Mouse (Mus musculus): Measurements from ENCODE around the gene Wasf3.

The Wasf3 gene

DNA sequence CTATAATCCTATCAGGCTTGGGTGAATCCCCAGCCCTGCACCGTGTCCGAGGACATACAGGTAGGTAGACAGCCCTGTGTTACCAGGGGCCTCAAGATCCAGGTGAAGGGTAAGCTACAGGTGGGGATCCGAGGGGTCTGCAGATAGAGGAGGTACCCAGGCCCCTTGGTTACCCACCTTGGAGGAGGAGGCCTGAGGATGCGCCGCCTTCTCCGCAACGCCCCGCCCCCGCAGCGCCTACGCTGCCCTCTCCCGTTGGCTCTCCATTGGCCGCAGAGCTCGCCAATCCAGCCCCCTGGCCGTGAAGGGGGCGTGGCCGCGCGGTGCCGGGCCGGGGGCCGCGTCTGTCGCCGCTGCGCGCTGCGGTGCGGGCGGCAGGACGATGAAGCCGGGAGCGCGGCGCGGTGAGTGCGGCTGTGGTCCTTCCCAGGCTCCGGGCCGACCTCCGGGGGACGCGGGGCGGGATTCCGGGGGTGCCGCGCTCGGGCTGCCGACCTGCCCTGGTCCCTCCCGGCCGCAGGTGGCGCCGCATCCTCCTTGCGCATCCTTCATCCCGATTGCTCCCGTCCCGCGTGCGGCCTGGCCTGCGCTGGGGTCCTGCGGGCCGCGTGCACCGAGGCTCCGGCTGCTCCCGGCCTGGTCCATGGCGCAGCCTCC, at the start of gene Wasf3:
Gene Wasf3 (plus strand): TSS at position 51 of the 657 bp plus-strand sequence.
- DNase-seq (ENCODE audit: low read depth, low spot score): no peak
- no peaks in the 10 kb centered on the region for H3K36me3 ChIP-seq (ENCODE audit: control insufficient read depth, insufficient read depth, low read length, poor library complexity, severe bottlenecking)
- H3K27me3 ChIP-seq (ENCODE audit: control insufficient read depth, insufficient read depth, low read length, poor library complexity, severe bottlenecking): no peaks in the 10 kb centered on the region

DNA sequence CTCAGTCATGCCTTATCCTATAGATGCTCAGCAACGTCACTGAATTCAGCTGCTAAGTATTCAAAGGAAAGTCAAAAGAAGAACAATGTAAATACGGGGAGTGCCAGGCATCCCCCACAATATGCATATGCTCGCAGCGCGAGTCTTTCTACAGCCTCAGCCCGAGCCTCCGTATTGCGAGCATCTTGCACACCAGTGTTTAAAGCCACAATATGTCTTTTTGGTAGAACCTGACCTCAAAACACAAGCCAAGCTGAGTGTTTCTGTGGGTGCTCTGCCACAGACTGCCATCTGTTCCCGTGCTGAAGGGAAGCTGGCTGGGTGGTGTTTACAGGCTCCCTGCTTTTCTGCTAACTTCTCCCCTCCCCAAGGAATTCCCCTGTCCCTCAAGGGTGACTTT, 46.7 kb upstream of the Wasf3 start:
- no peaks in the 10 kb centered on the region for H3K36me3 ChIP-seq (ENCODE audit: control insufficient read depth, insufficient read depth, low read length, poor library complexity, severe bottlenecking)
- no peaks in the 10 kb centered on the region for H3K27me3 ChIP-seq (ENCODE audit: control insufficient read depth, insufficient read depth, low read length, poor library complexity, severe bottlenecking)
- DNase-seq (ENCODE audit: low read depth, low spot score): no peak

DNA sequence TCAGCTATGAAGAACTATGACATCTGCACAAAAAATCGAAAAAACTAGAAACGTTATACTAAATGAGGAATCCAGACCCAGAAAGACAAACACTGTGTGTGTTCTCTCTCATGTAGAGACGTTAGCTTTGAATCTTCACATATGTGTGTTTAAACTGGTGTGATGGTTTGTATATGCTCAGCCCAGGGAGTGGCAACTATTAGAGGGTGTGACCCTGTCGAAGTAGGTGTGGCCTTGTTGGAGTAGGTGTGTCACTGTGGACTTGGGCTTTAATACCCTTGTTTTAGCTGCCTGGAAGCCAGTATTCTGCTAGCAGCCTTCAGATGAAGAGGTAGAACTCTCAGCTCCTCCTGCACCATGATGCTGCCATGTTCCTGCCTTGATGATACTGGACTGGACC, 44.7 kb upstream of the Wasf3 start:
- no peak for DNase-seq (ENCODE audit: low read depth, low spot score)
- H3K27me3 ChIP-seq (ENCODE audit: control insufficient read depth, insufficient read depth, low read length, poor library complexity, severe bottlenecking): no peaks in the 10 kb centered on the region
- H3K36me3 ChIP-seq (ENCODE audit: control insufficient read depth, insufficient read depth, low read length, poor library complexity, severe bottlenecking): no peaks in the 10 kb centered on the region

DNA sequence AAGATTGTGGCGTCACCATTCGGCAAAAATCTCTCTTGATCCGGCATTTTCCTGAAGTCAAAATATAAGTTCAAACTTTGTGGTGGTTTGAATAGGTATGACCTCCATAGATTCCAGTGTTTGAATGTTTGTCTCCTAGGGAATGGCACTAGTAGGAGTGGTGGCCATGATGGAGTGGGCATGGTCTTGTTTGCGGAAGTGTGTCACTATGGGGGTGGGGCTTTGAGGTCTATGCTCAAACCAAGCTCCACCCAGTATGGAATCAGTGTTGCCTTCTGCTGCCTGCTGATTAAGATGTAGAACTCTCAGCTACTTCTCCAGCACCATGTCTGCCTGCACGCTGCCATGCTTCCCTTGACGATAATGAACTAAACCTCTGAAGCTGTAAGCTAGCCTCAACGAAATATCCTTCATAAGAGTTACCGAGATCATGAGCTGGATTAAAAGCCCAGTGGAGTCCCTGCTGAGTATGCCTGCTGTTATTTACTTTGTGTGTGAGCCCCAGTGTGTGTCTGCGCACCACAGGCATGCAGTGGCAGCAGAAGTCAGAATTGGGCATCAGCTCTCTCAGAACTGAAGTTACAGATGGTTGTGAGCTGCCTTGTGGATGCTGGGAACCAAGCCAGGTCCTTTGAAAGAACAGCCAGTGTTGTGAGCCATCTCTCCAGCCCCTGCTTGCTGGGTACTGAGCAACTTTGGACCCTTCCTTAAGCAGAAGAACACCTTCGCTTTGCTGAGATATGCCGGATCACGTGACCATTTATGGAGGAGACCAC, 39.7 kb upstream of the Wasf3 start:
- no peaks in the 10 kb centered on the region for H3K36me3 ChIP-seq (ENCODE audit: control insufficient read depth, insufficient read depth, low read length, poor library complexity, severe bottlenecking)
- no peaks in the 10 kb centered on the region for H3K27me3 ChIP-seq (ENCODE audit: control insufficient read depth, insufficient read depth, low read length, poor library complexity, severe bottlenecking)
- DNase-seq (ENCODE audit: low read depth, low spot score): no peak

DNA sequence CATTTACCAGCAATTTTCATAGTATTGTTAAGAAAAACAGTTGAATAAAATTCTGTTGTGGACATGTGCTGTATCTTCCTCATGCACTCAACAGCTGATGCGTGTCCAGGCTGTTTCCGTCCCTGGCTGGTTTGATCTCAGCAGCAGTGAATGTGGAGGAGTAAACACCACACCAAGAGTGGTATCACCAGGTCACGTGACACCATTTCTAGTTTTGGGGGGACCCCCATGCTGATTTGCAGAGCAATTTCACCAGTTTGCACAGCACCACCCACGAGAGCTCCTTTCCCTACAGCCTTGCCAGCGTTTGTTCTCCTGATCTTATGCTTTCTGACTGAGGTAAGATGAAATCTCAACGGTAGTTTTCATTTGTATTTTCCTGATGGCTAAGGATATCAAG, 37.7 kb upstream of the Wasf3 start:
- DNase-seq (ENCODE audit: low read depth, low spot score): no peak
- H3K36me3 ChIP-seq (ENCODE audit: control insufficient read depth, insufficient read depth, low read length, poor library complexity, severe bottlenecking): no peaks in the 10 kb centered on the region
- no peaks in the 10 kb centered on the region for H3K27me3 ChIP-seq (ENCODE audit: control insufficient read depth, insufficient read depth, low read length, poor library complexity, severe bottlenecking)

DNA sequence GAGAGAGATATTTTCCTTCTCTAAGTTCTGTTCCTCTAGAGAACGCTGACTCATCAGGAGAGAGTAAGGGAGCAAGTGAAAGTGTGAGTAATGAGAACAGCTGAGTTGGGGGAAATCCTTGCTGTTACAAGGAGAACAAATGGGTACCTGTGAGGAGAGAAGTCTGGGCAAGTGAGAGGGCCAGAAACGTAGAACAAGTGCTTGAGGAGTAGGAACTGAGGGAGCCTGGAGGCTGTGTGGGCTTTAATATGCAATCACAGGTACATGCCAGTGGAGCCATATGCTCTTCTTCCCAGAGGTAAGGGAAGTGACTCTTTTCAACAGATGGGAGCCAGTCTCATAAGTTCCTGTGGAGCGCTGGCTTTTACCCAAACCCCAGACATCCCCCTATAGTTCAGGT, 35.6 kb upstream of the Wasf3 start:
- H3K27me3 ChIP-seq (ENCODE audit: control insufficient read depth, insufficient read depth, low read length, poor library complexity, severe bottlenecking): no peaks in the 10 kb centered on the region
- no peaks in the 10 kb centered on the region for H3K36me3 ChIP-seq (ENCODE audit: control insufficient read depth, insufficient read depth, low read length, poor library complexity, severe bottlenecking)
- DNase-seq (ENCODE audit: low read depth, low spot score): no peak

DNA sequence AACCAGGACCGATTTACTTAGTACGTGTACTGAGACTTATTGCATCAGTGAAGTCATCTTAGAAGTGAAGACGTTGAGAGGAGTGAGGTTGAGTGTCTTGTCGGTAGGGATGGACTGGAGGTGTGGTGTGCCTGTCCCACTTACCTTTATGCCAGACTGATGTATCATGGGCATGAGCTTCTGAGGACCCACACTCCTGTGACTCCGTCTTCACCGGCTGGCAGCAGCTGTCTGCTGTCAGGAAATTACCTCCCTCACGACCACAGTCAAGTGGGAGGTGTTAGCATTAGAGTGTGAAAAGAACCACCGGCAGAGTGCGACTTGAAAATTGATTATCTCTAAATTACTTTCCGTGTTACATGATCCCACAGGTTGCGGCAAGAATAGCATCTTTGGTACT, 34.0 kb upstream of the Wasf3 start:
- H3K27me3 ChIP-seq (ENCODE audit: control insufficient read depth, insufficient read depth, low read length, poor library complexity, severe bottlenecking): no peaks in the 10 kb centered on the region
- no peak for DNase-seq (ENCODE audit: low read depth, low spot score)

DNA sequence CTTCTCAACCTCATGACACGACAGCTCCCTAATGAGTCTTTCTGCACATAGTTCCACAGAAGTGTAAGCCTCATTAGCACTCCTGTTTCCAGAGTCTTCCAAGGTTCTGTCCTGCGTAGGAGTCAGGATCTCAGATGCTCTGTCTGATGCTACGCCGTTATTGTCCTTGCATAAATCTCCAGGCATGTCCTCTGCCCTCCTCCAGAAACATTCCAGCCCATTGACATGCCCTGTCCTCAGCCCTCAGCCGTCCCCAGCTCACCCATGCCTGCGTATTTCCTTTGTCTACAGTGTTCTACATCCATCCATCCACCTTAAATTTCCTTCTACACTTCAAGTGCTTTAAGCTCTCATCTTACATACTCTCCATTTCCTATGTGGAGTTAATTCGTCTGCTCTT, 32.8 kb upstream of the Wasf3 start:
- no peaks in the 10 kb centered on the region for H3K27me3 ChIP-seq (ENCODE audit: control insufficient read depth, insufficient read depth, low read length, poor library complexity, severe bottlenecking)
- DNase-seq (ENCODE audit: low read depth, low spot score): no peak
- no peaks in the 10 kb centered on the region for H3K36me3 ChIP-seq (ENCODE audit: control insufficient read depth, insufficient read depth, low read length, poor library complexity, severe bottlenecking)

More for the DNA sequence above, 34.0 kb upstream of the Wasf3 start:
- H3K36me3 ChIP-seq (ENCODE audit: control insufficient read depth, insufficient read depth, low read length, poor library complexity, severe bottlenecking): no peaks in the 10 kb centered on the region

DNA sequence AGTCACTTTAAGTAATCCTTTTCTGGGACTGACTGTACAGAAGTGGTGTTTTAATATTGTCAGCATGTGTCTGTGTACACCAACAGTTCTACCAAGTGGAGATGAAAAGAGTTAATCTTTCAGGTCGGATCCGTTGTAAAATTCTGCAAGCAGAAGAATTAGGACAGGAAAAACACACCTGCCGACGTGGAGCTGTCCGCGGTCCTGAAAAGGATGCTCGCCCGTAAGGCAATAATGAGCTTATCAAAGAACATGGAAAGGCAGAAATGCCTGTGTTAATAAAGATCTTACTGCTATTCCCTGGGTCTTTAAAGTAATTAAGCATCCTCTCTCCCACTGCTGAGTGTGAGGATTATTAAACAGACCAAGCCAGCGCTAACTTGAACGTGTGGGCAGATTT, 24.4 kb upstream of the Wasf3 start:
- Histone ChIP-seq H3K27me3 (ENCODE audit: control insufficient read depth, insufficient read depth, low read length, poor library complexity, severe bottlenecking) (no peaks in the 10 kb centered on the region), H3K36me3 (ENCODE audit: control insufficient read depth, insufficient read depth, low read length, poor library complexity, severe bottlenecking) (no peaks in the 10 kb centered on the region)
- DNase-seq (ENCODE audit: low read depth, low spot score): no peak

DNA sequence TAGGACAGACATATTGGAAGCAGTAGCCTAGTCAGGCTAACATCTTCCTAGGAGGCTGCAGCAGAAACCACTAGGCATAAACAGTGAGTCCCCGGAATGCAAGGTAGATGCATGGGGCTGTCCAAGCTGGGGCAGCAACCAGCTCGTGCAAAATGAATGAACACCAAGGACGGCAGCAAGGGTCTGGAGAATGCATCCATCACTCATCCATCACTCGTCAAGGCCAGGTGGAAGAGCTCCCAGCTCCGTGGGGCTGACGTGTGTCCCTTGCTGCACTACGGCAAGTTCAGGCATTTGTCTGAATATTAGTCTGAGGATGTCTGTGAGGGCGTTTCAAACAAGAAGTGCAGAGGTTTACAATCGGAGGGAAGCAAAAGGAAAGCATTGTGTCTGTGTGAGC, 22.1 kb upstream of the Wasf3 start:
- no peak for DNase-seq (ENCODE audit: low read depth, low spot score)
- H3K27me3 ChIP-seq (ENCODE audit: control insufficient read depth, insufficient read depth, low read length, poor library complexity, severe bottlenecking): no peaks in the 10 kb centered on the region
- H3K36me3 ChIP-seq (ENCODE audit: control insufficient read depth, insufficient read depth, low read length, poor library complexity, severe bottlenecking): no peaks in the 10 kb centered on the region

DNA sequence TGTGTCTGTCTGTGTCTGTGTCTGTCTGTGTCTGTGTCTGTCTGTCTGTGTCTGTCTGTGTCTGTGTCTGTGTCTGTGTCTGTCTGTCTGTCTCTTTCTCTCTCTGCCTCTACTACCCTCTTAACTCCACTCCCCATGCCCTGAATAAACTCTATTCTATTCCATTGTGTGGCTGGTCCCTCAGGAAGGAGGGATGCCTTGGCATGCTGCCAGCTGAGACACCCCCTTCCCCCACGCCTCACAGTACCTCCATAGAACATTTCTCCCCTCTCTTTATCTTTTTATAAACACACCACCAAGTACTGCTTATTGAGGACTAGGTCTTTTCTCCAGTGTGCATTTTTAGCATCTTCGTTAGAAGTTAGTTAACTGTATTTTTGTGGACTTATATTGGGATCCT, 16.4 kb upstream of the Wasf3 start:
- Histone ChIP-seq H3K36me3 (ENCODE audit: control insufficient read depth, insufficient read depth, low read length, poor library complexity, severe bottlenecking) (no peaks in the 10 kb centered on the region), H3K27me3 (ENCODE audit: control insufficient read depth, insufficient read depth, low read length, poor library complexity, severe bottlenecking) (no peaks in the 10 kb centered on the region)
- DNase-seq (ENCODE audit: low read depth, low spot score): no peak

DNA sequence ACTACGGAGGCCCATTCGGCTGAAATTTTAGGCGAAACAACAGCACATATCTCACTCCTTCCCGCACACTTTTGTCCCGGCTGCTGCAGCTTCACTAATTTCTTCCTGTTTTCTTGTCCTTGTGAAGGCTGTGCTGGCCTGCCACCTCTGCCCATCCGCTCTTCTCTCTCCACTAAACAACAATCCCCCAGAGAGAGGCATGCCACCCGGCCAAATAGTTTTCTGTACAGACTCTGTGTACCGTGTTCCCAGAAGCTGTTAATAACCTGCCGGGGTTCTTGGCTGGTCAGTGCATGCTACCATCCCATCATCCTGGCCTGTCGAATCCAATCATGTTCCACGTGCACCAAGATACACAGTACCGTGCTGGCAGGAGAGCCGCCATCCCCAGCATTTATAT, 15.8 kb upstream of the Wasf3 start:
- H3K27me3 ChIP-seq (ENCODE audit: control insufficient read depth, insufficient read depth, low read length, poor library complexity, severe bottlenecking): no peaks in the 10 kb centered on the region
- H3K36me3 ChIP-seq (ENCODE audit: control insufficient read depth, insufficient read depth, low read length, poor library complexity, severe bottlenecking): no peaks in the 10 kb centered on the region
- DNase-seq (ENCODE audit: low read depth, low spot score): no peak

DNA sequence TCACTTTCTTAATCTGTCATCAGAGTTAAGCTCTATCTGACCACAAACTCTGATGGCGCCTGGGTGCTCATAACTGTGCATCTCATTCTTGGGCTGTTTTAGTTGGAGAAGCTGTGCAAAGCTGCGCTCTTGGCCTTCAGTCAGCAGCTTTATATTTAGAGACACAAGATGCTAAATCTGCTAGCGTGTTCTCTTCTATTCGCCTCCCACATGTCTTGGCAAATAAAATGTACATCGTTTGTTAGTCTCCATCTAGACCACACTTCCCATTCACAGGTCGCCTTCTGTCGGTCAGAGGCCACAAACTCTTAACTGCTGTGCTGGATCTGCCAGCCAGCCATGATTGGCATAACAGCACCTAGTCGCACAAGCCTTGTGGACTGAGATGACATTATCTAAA, 14.0 kb upstream of the Wasf3 start:
- no peaks in the 10 kb centered on the region for H3K27me3 ChIP-seq (ENCODE audit: control insufficient read depth, insufficient read depth, low read length, poor library complexity, severe bottlenecking)
- DNase-seq (ENCODE audit: low read depth, low spot score): no peak
- H3K36me3 ChIP-seq (ENCODE audit: control insufficient read depth, insufficient read depth, low read length, poor library complexity, severe bottlenecking): no peaks in the 10 kb centered on the region

DNA sequence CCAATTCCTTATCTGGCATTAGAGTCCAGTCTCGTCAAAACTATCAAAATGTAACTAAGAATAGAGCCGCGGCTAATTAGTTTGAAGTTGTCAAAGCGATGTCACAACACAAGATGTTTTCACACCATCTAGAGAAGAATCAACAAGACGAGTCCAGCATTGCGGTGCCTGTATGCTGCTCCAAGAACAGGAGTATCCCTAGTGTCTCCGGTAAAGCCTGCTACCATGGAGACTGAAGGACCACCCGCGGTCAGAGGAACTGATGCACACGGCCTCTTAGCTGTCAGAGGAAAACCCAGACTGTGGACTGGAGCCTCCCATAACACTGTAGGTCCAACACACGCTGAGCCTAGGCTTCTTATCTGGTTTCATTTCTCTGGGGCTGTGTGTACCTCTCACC, 11.5 kb upstream of the Wasf3 start:
- H3K27me3 ChIP-seq (ENCODE audit: control insufficient read depth, insufficient read depth, low read length, poor library complexity, severe bottlenecking): no peaks in the 10 kb centered on the region
- DNase-seq (ENCODE audit: low read depth, low spot score): no peak
- H3K36me3 ChIP-seq (ENCODE audit: control insufficient read depth, insufficient read depth, low read length, poor library complexity, severe bottlenecking): no peaks in the 10 kb centered on the region

DNA sequence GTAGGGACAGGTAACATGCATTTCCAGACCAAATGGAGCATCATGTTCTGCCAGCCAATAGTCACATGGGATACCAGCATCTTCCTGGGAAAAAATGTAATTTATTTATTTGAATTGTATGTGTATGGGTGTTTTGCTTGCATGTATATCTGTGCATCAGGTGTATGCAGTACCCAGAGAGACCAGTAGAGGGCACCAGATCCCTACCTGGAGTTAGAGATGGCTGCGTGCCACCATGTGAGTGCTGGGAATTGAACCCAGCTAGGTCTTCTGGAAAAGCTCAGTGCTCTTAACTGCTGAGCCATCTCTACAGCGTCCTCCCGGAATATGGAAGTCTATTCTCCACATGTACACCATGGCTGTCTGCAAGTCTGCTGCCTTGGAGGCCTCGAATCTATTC, 8.2 kb upstream of the Wasf3 start:
- H3K27me3 ChIP-seq (ENCODE audit: control insufficient read depth, insufficient read depth, low read length, poor library complexity, severe bottlenecking): no peaks in the 10 kb centered on the region
- H3K36me3 ChIP-seq (ENCODE audit: control insufficient read depth, insufficient read depth, low read length, poor library complexity, severe bottlenecking): no peaks in the 10 kb centered on the region
- DNase-seq (ENCODE audit: low read depth, low spot score): peak; percentile 9

DNA sequence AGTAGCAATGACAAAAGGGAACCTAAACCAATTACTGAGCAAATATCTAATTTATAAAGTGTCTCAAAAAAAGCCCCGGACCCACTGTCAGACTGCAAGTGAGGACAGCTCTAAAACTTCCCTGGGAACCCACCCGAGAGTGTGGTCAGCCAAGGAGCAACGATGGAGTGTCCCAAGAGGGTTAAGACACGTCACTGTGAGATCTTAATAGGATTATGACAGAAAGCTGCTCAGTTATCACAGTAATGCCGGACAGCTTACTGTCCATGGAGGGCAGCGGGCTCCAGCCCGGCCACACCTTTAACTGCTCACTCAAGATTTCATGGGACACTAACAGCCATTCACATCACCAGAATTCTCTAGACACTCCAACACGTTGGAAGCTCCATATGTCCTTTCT, 4.7 kb upstream of the Wasf3 start:
- no peak for DNase-seq (ENCODE audit: low read depth, low spot score)
- H3K36me3 ChIP-seq (ENCODE audit: control insufficient read depth, insufficient read depth, low read length, poor library complexity, severe bottlenecking): no peaks in the 10 kb centered on the region
- no peaks in the 10 kb centered on the region for H3K27me3 ChIP-seq (ENCODE audit: control insufficient read depth, insufficient read depth, low read length, poor library complexity, severe bottlenecking)

Data from splenic B cell, adult 2 months (primary cell).